Mouse (Mus musculus) brain, embryonic 14.5 days (tissue): ENCODE measurements around the gene Dpm3.

ENCODE experiments used
- CTCF ChIP-seq: fragments of 200-500 bp; IDR thresholded peaks from 2 replicates; pipeline ENCODE4 v1.5.1; 2012; ENCODE audit warnings: inconsistent platforms, mild to moderate bottlenecking, moderate library complexity, borderline replicate concordance; ENCODE audit not compliant: insufficient read depth, insufficient read length; ENCODE audit errors: extremely low read depth
- POLR2A ChIP-seq: fragments of 200-500 bp; IDR thresholded peaks from 2 replicates; pipeline ENCODE4 v1.6.1; 2012; ENCODE audit warnings: mild to moderate bottlenecking, inconsistent platforms, borderline replicate concordance; ENCODE audit not compliant: poor library complexity, insufficient read depth, insufficient read length, severe bottlenecking; ENCODE audit errors: extremely low read depth

DNA sequence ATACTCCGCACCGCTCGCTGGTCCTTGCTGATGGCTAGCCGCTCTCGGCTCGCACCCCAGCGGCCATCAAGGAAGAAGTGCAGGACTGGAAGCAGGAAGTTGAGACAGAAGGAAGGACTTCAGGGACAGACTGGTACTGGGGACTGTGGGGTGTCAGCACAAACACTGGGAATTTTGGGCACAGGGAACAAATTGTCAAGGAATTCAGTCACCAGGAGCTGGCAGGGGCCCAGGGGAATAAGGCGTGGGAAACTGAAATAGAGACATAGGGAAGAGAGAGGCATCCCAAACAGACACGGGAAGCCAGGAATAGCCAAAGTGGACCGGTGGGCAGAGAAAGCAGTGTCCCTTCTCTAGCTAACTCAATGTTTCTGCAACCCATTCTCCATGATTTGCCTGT, 22.6 kb upstream of the Dpm3 start:
- TF ChIP-seq CTCF (no peak), POLR2A (no peak)
